Mouse (Mus musculus) adrenal gland, adult 18-20 months (tissue): ENCODE results near the gene Hes3. TPM values are rescaled to one million over a fixed set of nuclear protein-coding genes. Genes with fewer than 3 reads are reported as not detected.
A peak's percentile ranks its signal among the peaks of the same experiment; 100 is the strongest.

Experiments used
- DNase-seq, 2 experiments: peaks; one replicate each; pipeline ENCODE4 v3.0.0; 2021 to 2022; ENCODE audit warnings: low spot score in 2 of 2
- long read RNA-seq, 2 experiments: library from polyadenylated mRNA; stranded (forward); transcript quantifications; one replicate each; pipeline ENCODE4 v2.0.0; 2021
- total RNA-seq, 2 experiments: library from RNA; stranded (reverse); gene quantifications; 1 replicate in 1 of 2; 2 replicates in 1 of 2; pipeline ENCODE4 v1.2.3; 2021

Gene Hes3
- total RNA-seq, result not detected
- long read RNA-seq, experiment 1, result 0 reads
- long read RNA-seq, experiment 2, result 0 reads

DNA sequence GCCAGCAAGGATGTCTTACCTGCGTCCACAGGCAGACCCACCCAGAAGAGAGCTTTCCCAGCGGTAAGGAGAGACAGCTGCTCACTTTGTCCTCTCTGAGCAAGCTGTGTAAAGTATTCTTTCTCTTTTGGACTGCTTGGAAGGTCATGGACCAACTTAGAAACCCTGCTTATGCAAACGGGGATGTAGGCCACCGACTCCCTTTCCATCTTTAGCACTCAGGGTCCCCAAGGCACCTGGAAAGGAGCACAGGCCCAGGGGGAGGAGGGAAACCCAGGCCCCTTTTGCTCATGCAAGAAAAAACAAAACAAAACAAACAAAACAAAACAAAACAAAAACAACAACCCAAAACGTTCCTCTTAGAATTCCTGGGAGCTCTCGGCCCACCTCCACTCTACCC is at the start of gene Hes3:
Gene Hes3 (minus strand): TSS at position 101 of the 400 bp plus-strand sequence.
- no peak for DNase-seq

GRCm38 (mm10) chr4:152340584-152341284 is 49.3 kb upstream of the Hes3 start:
- DNase-seq, result no peak

DNA sequence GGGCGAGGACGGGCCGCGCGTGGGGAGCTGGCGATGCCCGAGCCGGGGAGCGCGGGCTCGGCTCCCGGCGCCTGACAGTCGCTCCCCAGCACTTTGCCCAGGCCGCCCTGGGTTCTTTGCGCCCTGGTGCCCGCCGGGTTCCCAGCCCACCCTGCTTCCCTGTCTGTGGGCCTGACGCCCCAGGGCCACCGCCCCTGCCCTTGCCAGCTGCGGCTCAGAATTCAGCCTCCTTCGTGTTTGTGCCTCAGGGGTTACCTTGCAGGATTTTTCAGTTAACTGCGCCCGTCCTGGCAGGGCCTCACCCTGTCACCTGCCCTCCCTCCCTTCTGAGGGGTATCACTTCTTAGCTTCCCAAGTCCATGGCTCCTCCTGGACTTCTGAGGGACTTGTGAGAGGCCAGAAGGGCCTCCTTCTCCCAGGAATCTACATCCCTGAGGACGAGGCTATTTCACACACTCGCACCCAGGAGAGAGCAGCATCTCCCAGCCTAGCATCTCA is 47.9 kb upstream of the Hes3 start:
- no peak for DNase-seq

- no peak for DNase-seq
Observed at GRCm38 (mm10) chr4:152338419-152339292, 47.2 kb upstream of the Hes3 start, which contains the start of gene Chd5. Chd5 (plus strand) TSS chr4:152338651.

GRCm38 (mm10) chr4:152337772-152338171 is 46.3 kb upstream of the Hes3 start:
- no peak for DNase-seq

GRCm38 (mm10) chr4:152333587-152333986 is 42.1 kb upstream of the Hes3 start:
- DNase-seq, result no peak

- peak; percentile 45 to 48 for DNase-seq
Observed at GRCm38 (mm10) chr4:152332952-152333351, 41.5 kb upstream of the Hes3 start.

- DNase-seq, result peak in 1 of 2 experiments; percentile 42
Observed at GRCm38 (mm10) chr4:152328691-152329090, 37.2 kb upstream of the Hes3 start.

- DNase-seq, result no peak
Observed at GRCm38 (mm10) chr4:152326543-152326942, 35.1 kb upstream of the Hes3 start.

DNA sequence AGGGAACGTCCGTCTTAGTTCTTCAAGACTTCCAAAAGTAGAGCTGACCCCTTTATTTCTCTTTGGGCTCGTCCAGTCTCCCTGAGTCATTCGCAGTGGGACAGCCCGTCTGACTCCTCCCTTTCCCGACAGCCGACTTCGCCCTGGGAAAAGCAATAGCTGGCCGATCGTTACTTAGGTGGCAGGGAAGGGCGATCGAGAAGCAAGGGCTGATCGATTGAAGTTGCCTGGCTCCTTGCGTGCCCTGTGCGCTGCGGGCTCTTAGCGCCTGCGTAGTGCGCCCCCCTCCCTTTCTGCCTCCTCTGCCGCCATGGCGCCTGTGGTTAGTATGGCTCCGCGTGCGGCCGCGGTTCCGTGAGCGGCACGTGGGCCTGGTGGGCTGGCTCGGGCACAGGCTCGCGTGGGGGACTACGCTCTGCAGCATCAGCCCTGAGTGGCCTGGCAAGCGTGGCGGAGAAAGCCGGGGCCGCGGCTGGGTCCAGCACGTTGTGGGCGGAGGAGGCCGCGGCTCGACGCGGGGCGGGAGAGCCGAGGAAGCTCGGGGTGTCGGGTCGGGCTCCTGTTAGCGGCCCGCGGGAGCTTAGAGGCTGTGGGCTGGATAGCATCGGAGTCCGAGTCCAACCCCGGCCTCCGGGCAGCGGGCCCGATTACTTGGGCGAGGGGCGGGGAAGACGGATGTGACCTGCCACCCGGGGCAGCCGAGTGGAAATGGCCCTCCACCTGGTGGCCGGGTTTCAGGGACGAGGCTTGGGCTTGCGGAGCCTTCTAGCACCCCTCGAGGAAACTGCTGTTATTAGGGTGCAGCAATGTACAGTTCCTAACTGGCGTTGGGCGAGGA is 34.3 kb upstream of the Hes3 start, which contains the start of gene Rpl22:
Gene Rpl22 (plus strand): TSS at position 169 of the 838 bp plus-strand sequence.
- DNase-seq, result peak; percentile 82 to 83

GRCm38 (mm10) chr4:152324641-152325562 is 33.4 kb upstream of the Hes3 start:
- DNase-seq, result no peak

GRCm38 (mm10) chr4:152321464-152321863 is 30.0 kb upstream of the Hes3 start:
- no peak for DNase-seq

GRCm38 (mm10) chr4:152318517-152319234 is 27.2 kb upstream of the Hes3 start, which contains the start of gene Rnf207:
Rnf207 (minus strand) TSS chr4:152318993.
- DNase-seq, result peak; percentile 58 to 62

DNA sequence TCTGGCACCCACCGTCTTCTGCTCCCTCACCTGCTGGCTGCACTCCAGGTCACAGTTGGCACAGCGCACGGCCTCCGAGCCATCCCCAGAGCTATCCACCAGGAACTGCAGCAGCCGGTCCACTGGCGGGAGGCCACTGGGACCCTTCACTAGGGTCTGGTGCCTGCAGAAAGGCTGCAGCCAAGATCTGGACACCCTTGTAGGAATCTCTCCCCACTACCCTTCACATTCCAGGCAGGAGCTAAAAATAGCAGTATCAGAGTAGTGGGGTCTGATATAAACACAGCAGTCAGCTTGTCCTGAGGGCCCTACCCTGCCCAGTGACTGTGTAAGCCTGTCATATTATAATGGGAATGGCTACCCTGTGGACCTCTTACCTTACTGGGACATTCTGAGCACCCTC is 26.2 kb upstream of the Hes3 start:
- DNase-seq, result no peak

DNA sequence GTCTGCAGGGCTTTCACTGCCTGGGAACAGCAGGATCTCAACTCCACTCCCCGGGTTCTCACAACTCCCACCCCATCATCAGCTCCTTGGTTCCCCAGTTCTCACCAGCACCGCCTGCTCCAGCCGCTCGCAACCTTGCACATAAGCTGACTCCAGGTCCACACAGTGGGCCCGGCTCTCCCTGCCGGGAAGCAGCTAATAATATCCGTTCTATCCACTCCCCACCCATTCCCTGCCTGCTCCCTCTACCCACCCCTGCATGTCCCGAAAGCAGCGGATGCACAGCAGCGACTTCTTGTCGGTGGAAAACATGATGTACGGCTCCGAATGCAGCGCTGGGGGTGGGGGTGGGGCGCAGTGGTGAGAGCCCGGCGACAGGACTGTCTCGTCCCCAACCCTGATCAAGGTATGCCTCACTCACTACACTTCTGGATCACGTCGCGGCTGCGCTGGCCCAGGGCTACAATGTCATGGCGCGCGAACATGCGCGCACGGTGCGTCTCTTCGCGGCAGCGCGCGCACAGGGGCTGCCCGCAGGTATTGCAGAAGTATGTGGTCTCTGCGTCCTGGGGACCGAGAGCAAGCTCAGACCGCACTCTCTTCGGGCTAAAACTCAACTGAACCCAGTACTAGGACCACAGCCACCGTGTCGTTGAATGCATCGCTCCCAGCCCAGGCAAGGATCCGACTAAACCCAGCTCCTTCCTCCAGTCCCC is 24.2 kb upstream of the Hes3 start:
- DNase-seq, result no peak

DNA sequence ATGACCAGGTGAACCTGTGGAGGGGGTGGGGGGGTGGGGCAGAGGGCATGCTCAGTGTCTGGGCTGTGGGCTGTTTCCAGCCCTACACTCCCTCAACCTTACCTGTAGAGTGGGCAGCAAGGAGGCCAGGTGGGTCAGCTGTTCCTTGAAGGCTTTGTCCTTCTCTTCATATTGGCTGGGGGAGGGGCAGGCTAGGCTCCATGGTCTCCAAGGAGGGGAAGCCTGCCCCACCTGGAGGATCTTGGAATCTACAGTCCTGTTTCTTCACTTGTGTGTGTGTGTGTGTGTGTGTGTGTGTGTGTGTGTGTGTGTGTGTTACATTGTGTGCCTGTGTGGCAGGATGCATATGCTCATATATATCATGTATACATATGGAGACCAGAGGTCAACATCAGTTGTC is 22.5 kb upstream of the Hes3 start:
- no peak for DNase-seq

- no peak for DNase-seq
Observed at GRCm38 (mm10) chr4:152313211-152313632, 21.8 kb upstream of the Hes3 start.

DNA sequence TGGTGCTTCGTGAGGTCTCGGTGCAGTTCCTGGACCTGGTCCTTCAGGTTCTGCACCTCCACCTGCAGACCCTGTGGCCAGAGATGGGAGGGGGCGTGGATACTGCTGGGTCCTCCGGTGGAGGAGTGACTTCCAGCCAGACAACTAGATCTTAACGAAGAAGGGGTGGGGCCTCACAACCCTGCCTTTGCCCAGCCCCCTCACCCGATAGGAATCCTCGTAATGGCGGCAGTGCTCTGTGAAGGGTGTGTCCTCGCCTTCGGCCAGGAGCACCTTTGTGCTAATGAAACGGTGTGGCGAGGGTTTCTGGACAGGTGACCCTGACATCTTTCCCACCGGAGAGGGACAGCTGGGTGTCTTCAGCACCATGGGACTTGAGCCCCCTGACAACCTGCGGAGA is 20.7 kb upstream of the Hes3 start:
- DNase-seq, result no peak
